Mouse (Mus musculus) liver, embryonic 11.5 days (tissue): ENCODE data around the gene Fastkd3. TPM values are rescaled to one million over a fixed set of nuclear protein-coding genes. Genes with fewer than 3 reads are reported as not detected.

Source experiments
- ATAC-seq: fragments of 200-750 bp; cut with Nextera tagmentation; replicated peaks from 2 replicates; pipeline ENCODE4 v1.8.0; 2017; ENCODE audit warnings: moderate number of reproducible peaks, mild to moderate bottlenecking, moderate TSS enrichment, moderate library complexity; ENCODE audit not compliant: low FRiP score
- DNase-seq: peaks from one replicate; pipeline ENCODE4 v3.0.0-alpha.2; 2017; ENCODE audit warnings: low spot score
- H3K27ac ChIP-seq: fragments of 300-500 bp; sonication (generic); 2 replicates; pipeline ENCODE4 v1.5.1; 2014; ENCODE audit warnings: mild to moderate bottlenecking, low read depth, low read length, control low read depth
- H3K27me3 ChIP-seq: fragments of 300-500 bp; sonication (generic); replicated peaks from 2 replicates; pipeline ENCODE4 v1.6.1; 2014; ENCODE audit warnings: low read length, mixed read lengths; ENCODE audit not compliant: control insufficient read depth, insufficient read depth
- H3K36me3 ChIP-seq: fragments of 300-500 bp; sonication (generic); 2 replicates; pipeline ENCODE4 v1.6.1; 2014; ENCODE audit warnings: mild to moderate bottlenecking, low read length, moderate library complexity, mixed read lengths; ENCODE audit not compliant: control insufficient read depth, insufficient read depth
- H3K4me1 ChIP-seq: fragments of 300-500 bp; sonication (generic); replicated peaks from 2 replicates; pipeline ENCODE4 v1.6.1; 2014; ENCODE audit warnings: low read length, mixed read lengths; ENCODE audit not compliant: control insufficient read depth, insufficient read depth
- H3K4me2 ChIP-seq: fragments of 300-500 bp; sonication (generic); 2 replicates; pipeline ENCODE4 v1.6.1; 2014; ENCODE audit warnings: mild to moderate bottlenecking, control low read depth, moderate library complexity
- H3K4me3 ChIP-seq: fragments of 300-500 bp; sonication (generic); 2 replicates; pipeline ENCODE4 v1.5.1; 2014; ENCODE audit warnings: low read depth, low read length, control low read depth
- H3K9ac ChIP-seq: fragments of 300-500 bp; sonication (generic); 2 replicates; pipeline ENCODE4 v1.6.1; 2014; ENCODE audit warnings: low read depth, low read length, control low read depth
- H3K9me3 ChIP-seq: fragments of 300-500 bp; sonication (generic); 2 replicates; pipeline ENCODE4 v1.6.1; 2016; ENCODE audit warnings: low read length, inconsistent platforms, mixed read lengths; ENCODE audit not compliant: control insufficient read depth
- WGBS: fragments of 180-500 bp; shearing (Covaris S2); extraction: QIAGEN DNeasy Blood & Tissue Kit; methylation state at CpG from one replicate; pipeline ENCODE4 v1.1.7; 2014; 5-methylcytosine and 5-hydroxymethylcytosine counted together
- polyA plus RNA-seq: library from polyadenylated mRNA; unstranded; fragments of >200 nt; fragmentation: Nextera tagmentation; extraction: Ambion mirVana; gene quantifications from 2 replicates; pipeline ENCODE4 v1.2.1, GENCODE M21; 2014

The Fastkd3 gene
- polyA plus RNA-seq, 1 experiment from 2014 or later: 34.9 TPM

GRCm38 (mm10) chr13:68577945-68578344 is 4.1 kb upstream of the Fastkd3 start:
- no peak overlapping the region for H3K4me2 ChIP-seq
- H3K27ac ChIP-seq: no peak overlapping the region
- H3K36me3 ChIP-seq: peaks cover 12% of the 10 kb centered on the region; the same call in 1 of the 2 replicates
- no peak for ATAC-seq
- H3K9me3 ChIP-seq: no peaks in the 10 kb centered on the region
- H3K4me3 ChIP-seq: no peak overlapping the region
- peaks cover 2% of the 10 kb centered on the region; the same call in 1 of the 2 replicates for H3K4me1 ChIP-seq
- 91% methylated on average over 7 of the region's 7 CpGs for WGBS
- H3K27me3 ChIP-seq: no peaks in the 10 kb centered on the region
- DNase-seq: no peak
- H3K9ac ChIP-seq: no peak overlapping the region

GRCm38 (mm10) chr13:68581086-68581740 is 821 bp upstream of the Fastkd3 start:
- H3K27me3 ChIP-seq: no peaks in the 10 kb centered on the region
- 20% methylated on average over 14 of the region's 14 CpGs for WGBS
- H3K4me1 ChIP-seq: peaks cover 4% of the 10 kb centered on the region; the same call in 1 of the 2 replicates
- H3K27ac ChIP-seq: peak overlapping the region; percentile 84
- peaks cover 31% of the 10 kb centered on the region; the same call in 1 of the 2 replicates for H3K36me3 ChIP-seq
- ATAC-seq: no peak
- H3K4me2 ChIP-seq: peak overlapping the region; percentile 90
- peak overlapping the region; percentile 88 for H3K4me3 ChIP-seq
- DNase-seq: no peak
- H3K9ac ChIP-seq: peak overlapping the region; percentile 84
- H3K9me3 ChIP-seq: no peaks in the 10 kb centered on the region

DNA sequence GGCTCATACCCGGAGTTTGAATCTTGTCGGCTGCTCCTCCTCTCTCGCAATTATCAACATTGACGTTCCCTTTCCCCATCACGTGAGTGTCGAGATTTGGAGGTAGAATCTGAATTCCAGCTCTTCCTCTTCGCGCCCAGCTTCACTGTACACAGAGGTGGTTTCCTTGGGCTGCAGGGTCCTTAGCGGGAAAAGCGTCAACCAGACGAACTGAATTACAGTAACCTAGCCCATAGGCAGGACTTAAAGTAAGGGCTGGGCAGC is 415 bp downstream of the Fastkd3 start:
- Histone ChIP-seq H3K9me3 (no peaks in the 10 kb centered on the region), H3K9ac (peak overlapping the region; percentile 84), H3K36me3 (peaks cover 33% of the 10 kb centered on the region; the same call in 1 of the 2 replicates), H3K4me1 (peaks cover 4% of the 10 kb centered on the region; the same call in 1 of the 2 replicates), H3K4me3 (peak overlapping the region; percentile 88), H3K4me2 (peak overlapping the region; percentile 90), H3K27ac (peak overlapping the region; percentile 43; the same call in 1 of the 2 replicates), H3K27me3 (no peaks in the 10 kb centered on the region)
- no peak for DNase-seq
- ATAC-seq: peak; percentile 8; the same call in 1 of the 2 replicates
- WGBS: 0% methylated on average over 11 of the region's 11 CpGs

GRCm38 (mm10) chr13:68583961-68584360 is 1.9 kb downstream of the Fastkd3 start:
- DNase-seq (no peak), ATAC-seq (no peak)
- H3K4me3 ChIP-seq: no peak overlapping the region
- H3K36me3 ChIP-seq: peaks cover 48% of the 10 kb centered on the region
- H3K4me1 ChIP-seq: peaks cover 4% of the 10 kb centered on the region; the same call in 1 of the 2 replicates
- H3K9me3 ChIP-seq: no peaks in the 10 kb centered on the region
- no peak overlapping the region for H3K27ac ChIP-seq
- no peak overlapping the region for H3K9ac ChIP-seq
- WGBS: 94% methylated on average over 11 of the region's 11 CpGs
- no peak overlapping the region for H3K4me2 ChIP-seq
- H3K27me3 ChIP-seq: no peaks in the 10 kb centered on the region

- Histone ChIP-seq H3K36me3 (peaks cover 49% of the 10 kb centered on the region), H3K27ac (no peak overlapping the region), H3K9me3 (no peaks in the 10 kb centered on the region), H3K9ac (no peak overlapping the region), H3K4me2 (no peak overlapping the region), H3K4me1 (peaks cover 4% of the 10 kb centered on the region; the same call in 1 of the 2 replicates), H3K27me3 (no peaks in the 10 kb centered on the region), H3K4me3 (no peak overlapping the region)
- WGBS: 89% methylated on average over 7 of the region's 7 CpGs
- DNase-seq: no peak
- no peak for ATAC-seq
Observed at GRCm38 (mm10) chr13:68585441-68585840, 3.4 kb downstream of the Fastkd3 start.

- Histone ChIP-seq H3K4me1 (no peaks in the 10 kb centered on the region; the same call in 1 of the 2 replicates), H3K9ac (no peak overlapping the region), H3K36me3 (peaks cover 64% of the 10 kb centered on the region), H3K9me3 (no peaks in the 10 kb centered on the region), H3K4me3 (no peak overlapping the region), H3K27me3 (no peaks in the 10 kb centered on the region), H3K27ac (no peak overlapping the region), H3K4me2 (no peak overlapping the region)
- no peak for ATAC-seq
- DNase-seq: no peak
Observed at GRCm38 (mm10) chr13:68588352-68588751, 6.3 kb downstream of the Fastkd3 start.

GRCm38 (mm10) chr13:68593797-68594196 is 11.8 kb downstream of the Fastkd3 start:
- H3K4me1 ChIP-seq: peaks cover 3% of the 10 kb centered on the region; the same call in 1 of the 2 replicates
- no peak overlapping the region for H3K9ac ChIP-seq
- H3K27me3 ChIP-seq: no peaks in the 10 kb centered on the region
- 78% methylated on average over 1 of the region's 1 CpGs for WGBS
- ATAC-seq: no peak
- no peak overlapping the region for H3K4me2 ChIP-seq
- H3K4me3 ChIP-seq: no peak overlapping the region
- DNase-seq: no peak
- no peaks in the 10 kb centered on the region for H3K9me3 ChIP-seq
- H3K27ac ChIP-seq: no peak overlapping the region
- H3K36me3 ChIP-seq: peaks cover 22% of the 10 kb centered on the region

GRCm38 (mm10) chr13:68597199-68597598 is 15.2 kb downstream of the Fastkd3 start, which contains the start of gene 1700001L19Rik:
TSS of gene 1700001L19Rik (plus strand) at chr13:68597421.
- Histone ChIP-seq H3K9ac (no peak within 1 kb of the TSS), H3K9me3 (no peaks in the 10 kb centered on the region), H3K27ac (no peak within 1 kb of the TSS), H3K4me2 (peak within 1 kb of the TSS; percentile 49), H3K4me3 (no peak within 1 kb of the TSS), H3K27me3 (no peaks in the 10 kb centered on the region), H3K36me3 (peaks cover 7% of the 10 kb centered on the region; the same call in 1 of the 2 replicates), H3K4me1 (peaks cover 3% of the 10 kb centered on the region; the same call in 1 of the 2 replicates)
- 15% methylated on average over 10 of the region's 10 CpGs for WGBS
- no peak for ATAC-seq
- no peak for DNase-seq

GRCm38 (mm10) chr13:68597667-68598066 is 15.6 kb downstream of the Fastkd3 start:
- Histone ChIP-seq H3K4me3 (no peak overlapping the region), H3K4me1 (peaks cover 3% of the 10 kb centered on the region; the same call in 1 of the 2 replicates), H3K27ac (no peak overlapping the region), H3K36me3 (peaks cover 2% of the 10 kb centered on the region; the same call in 1 of the 2 replicates), H3K4me2 (peak overlapping the region; percentile 49), H3K27me3 (no peaks in the 10 kb centered on the region), H3K9ac (no peak overlapping the region), H3K9me3 (no peaks in the 10 kb centered on the region)
- peak; percentile 88 for ATAC-seq
- DNase-seq: peak; percentile 38
- WGBS: 12% methylated on average over 13 of the region's 13 CpGs
